Mouse (Mus musculus): ENCODE results near the gene Sgk1. TPM values are rescaled to one million over a fixed set of nuclear protein-coding genes. Genes with fewer than 3 reads are reported as not detected.
A peak's percentile ranks its signal among the peaks of the same experiment; 100 is the strongest.

Sgk1 gene
- polyA plus RNA-seq, 1 experiment from 2014 or later: 40.2 TPM

DNA sequence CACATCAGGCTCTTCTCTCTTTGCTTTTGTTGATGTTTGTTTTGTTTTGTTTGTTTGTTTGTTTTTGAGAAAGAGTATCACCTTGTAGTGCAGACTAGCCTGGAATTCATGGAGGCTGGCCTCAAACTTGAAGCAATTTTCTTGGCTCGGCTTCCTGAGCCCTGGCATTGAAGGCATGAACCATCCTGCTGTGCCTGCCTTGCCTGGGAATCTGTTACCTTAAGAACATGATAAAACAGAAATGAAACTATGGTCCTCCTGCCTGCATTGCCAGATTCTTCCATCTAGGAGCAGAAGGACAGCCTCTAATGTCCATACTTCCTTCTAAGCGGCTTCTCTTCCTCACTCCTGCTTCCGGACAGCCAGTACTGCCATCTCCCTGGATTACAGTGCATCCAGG, 17.4 kb downstream of the Sgk1 start:
- ATAC-seq (replicated peaks; ENCODE audit: insufficient number of reproducible peaks, low FRiP score, low TSS enrichment, low read depth) (no peak), DNase-seq (ENCODE audit: low spot score) (no peak)
- Histone ChIP-seq H3K4me1 (ENCODE audit: control insufficient read depth, insufficient read depth, low read length) (no peaks in the 10 kb centered on the region), H3K27ac (replicated peaks; ENCODE audit: low read depth, low read length) (no peak overlapping the region), H3K9me3 (replicated peaks; ENCODE audit: control insufficient read depth, low read length) (no peaks in the 10 kb centered on the region), H3K4me3 (ENCODE audit: low read depth, low read length) (no peak overlapping the region), H3K4me2 (ENCODE audit: low read depth, low read length) (no peak overlapping the region), H3K36me3 (replicated peaks; ENCODE audit: control insufficient read depth, insufficient read depth, low read depth, low read length) (no peaks in the 10 kb centered on the region), H3K27me3 (ENCODE audit: control insufficient read depth, insufficient read depth, low read length) (no peaks in the 10 kb centered on the region), H3K9ac (replicated peaks; ENCODE audit: low read length) (no peak overlapping the region)
- 89% methylated on average over 3 of the region's 3 CpGs for WGBS

DNA sequence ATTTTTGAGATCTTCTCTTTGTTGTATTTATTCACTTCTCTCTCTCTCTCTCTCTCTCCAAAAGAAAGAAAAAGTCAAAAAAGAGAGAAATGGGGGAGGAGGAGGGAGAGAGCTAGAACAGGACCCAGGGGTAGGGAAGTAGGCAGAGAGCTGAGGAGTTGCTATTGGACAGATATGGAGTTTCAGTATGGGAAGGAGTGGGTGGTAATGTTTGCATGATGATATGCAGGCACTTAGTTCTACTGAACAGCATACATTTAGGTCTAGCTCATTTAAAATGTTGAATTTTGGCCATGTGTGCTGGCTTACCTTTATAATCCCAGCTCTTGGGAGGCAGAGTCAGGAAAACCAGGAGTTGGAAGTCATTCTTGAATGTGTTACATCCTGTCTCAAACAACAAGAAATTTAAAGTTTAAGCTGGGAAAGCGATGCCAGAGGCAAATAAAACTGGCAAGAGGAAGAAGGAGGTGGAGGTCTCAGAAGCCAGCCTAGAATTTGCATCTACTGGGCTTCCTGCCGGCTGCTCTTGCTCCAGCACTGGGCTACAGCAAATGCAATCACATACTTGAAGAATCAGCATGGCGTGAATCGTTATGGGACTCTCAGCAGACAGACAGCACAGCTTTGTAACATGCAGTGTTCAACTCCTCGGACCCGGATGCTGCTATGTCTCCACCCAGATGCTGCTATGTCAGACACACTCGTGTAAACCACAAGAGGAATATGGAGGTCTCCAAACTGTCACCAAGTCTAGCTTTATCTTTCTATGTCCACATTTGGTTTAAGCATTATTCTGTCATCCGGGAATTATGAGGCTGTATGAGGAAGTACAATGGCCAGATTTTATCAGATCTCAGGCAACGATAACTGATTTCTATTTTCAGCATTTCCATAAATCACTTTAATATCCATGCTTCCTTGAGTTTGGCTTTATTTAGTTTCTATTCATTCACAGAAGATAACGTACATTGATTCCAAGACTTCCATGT, 20.5 kb downstream of the Sgk1 start:
- no peak for DNase-seq (ENCODE audit: low spot score)
- Histone ChIP-seq H3K4me1 (ENCODE audit: control insufficient read depth, insufficient read depth, low read length) (no peaks in the 10 kb centered on the region), H3K27me3 (ENCODE audit: control insufficient read depth, insufficient read depth, low read length) (no peaks in the 10 kb centered on the region), H3K4me3 (ENCODE audit: low read depth, low read length) (no peak overlapping the region), H3K9ac (replicated peaks; ENCODE audit: low read length) (no peak overlapping the region), H3K36me3 (replicated peaks; ENCODE audit: control insufficient read depth, insufficient read depth, low read depth, low read length) (no peaks in the 10 kb centered on the region), H3K9me3 (replicated peaks; ENCODE audit: control insufficient read depth, low read length) (no peaks in the 10 kb centered on the region), H3K4me2 (ENCODE audit: low read depth, low read length) (no peak overlapping the region), H3K27ac (replicated peaks; ENCODE audit: low read depth, low read length) (no peak overlapping the region)
- WGBS: 91% methylated on average over 10 of the region's 10 CpGs
- ATAC-seq (replicated peaks; ENCODE audit: insufficient number of reproducible peaks, low FRiP score, low TSS enrichment, low read depth): no peak

DNA sequence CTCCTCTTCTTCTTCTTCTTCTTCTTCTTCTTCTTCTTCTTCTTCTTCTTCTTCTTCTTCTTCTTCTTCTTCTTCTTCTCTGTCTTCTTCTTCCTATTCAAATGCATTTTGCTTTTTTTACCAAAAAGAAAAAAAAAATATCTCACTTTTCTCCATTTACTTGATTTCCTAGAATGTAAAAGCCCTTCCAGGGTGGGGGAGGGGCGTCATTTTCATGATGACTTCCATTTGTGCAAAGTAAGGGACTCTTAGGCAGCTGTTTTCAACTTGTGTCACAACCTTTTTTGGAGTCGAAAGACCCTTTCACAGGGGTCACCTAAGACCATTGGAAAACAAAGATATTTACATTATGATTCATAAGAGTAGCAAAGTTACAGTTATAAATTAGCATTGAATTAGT, 22.2 kb downstream of the Sgk1 start:
- DNase-seq (ENCODE audit: low spot score) (no peak), ATAC-seq (replicated peaks; ENCODE audit: insufficient number of reproducible peaks, low FRiP score, low TSS enrichment, low read depth) (no peak)
- Histone ChIP-seq H3K36me3 (replicated peaks; ENCODE audit: control insufficient read depth, insufficient read depth, low read depth, low read length) (no peaks in the 10 kb centered on the region), H3K4me2 (ENCODE audit: low read depth, low read length) (no peak overlapping the region), H3K27me3 (ENCODE audit: control insufficient read depth, insufficient read depth, low read length) (no peaks in the 10 kb centered on the region), H3K9me3 (replicated peaks; ENCODE audit: control insufficient read depth, low read length) (no peaks in the 10 kb centered on the region), H3K27ac (replicated peaks; ENCODE audit: low read depth, low read length) (no peak overlapping the region), H3K9ac (replicated peaks; ENCODE audit: low read length) (no peak overlapping the region), H3K4me1 (ENCODE audit: control insufficient read depth, insufficient read depth, low read length) (no peaks in the 10 kb centered on the region), H3K4me3 (ENCODE audit: low read depth, low read length) (no peak overlapping the region)
- WGBS: 68% methylated on average over 2 of the region's 2 CpGs

DNA sequence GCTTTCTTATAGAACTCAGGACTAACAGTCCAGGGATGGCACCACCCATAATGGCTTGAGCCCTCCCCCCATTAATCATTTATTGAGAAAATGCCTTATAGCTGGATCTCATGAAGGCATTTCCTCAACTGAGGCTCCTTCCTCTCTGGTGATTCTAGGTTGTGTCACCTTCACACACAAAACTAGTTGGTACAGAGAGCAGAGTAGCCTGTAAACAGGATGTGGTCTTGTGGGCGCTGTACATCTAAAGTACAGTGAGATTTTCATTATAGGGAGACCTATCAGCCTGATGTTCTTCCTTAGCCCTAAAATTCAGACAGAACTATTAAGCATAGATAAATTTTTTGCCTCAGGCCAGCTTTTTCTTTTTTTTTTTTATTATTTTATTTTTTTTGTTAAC, 23.6 kb downstream of the Sgk1 start:
- Histone ChIP-seq H3K9me3 (replicated peaks; ENCODE audit: control insufficient read depth, low read length) (no peaks in the 10 kb centered on the region), H3K4me2 (ENCODE audit: low read depth, low read length) (no peak overlapping the region), H3K36me3 (replicated peaks; ENCODE audit: control insufficient read depth, insufficient read depth, low read depth, low read length) (no peaks in the 10 kb centered on the region), H3K4me3 (ENCODE audit: low read depth, low read length) (no peak overlapping the region), H3K27ac (replicated peaks; ENCODE audit: low read depth, low read length) (no peak overlapping the region), H3K4me1 (ENCODE audit: control insufficient read depth, insufficient read depth, low read length) (no peaks in the 10 kb centered on the region), H3K9ac (replicated peaks; ENCODE audit: low read length) (no peak overlapping the region), H3K27me3 (ENCODE audit: control insufficient read depth, insufficient read depth, low read length) (no peaks in the 10 kb centered on the region)
- ATAC-seq (replicated peaks; ENCODE audit: insufficient number of reproducible peaks, low FRiP score, low TSS enrichment, low read depth) (no peak), DNase-seq (ENCODE audit: low spot score) (no peak)
- WGBS: 91% methylated on average over 1 of the region's 1 CpGs

DNA sequence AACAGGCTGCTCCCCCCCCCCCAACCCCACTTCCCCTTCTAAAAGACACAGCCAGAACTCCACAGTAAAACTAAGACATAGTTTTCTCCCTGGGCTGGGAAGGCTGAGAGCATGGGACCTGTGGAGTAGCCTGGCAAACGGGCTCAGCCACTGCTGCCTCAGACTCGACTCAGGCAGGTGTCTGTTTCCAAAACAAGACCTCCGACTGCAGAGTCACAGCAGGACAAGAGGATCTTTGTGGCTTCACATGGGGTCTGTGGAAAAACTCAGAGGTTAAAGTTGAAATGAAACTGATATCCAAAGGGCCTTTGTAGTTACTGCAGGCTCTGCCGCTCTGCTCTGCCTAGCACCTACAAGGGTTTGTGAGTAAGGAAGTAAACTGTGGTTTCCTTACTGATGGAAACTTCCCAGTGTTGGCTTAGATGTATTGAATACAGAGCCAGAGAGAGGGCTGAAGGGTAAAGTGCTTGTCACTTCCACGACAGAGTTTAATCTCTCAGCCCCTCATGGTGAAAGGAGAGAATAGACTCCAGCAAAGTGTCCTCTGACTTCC, 25.0 kb downstream of the Sgk1 start:
- WGBS: 5% methylated on average over 5 of the region's 5 CpGs
- Histone ChIP-seq H3K4me2 (ENCODE audit: low read depth, low read length) (no peak overlapping the region), H3K9me3 (replicated peaks; ENCODE audit: control insufficient read depth, low read length) (no peaks in the 10 kb centered on the region), H3K9ac (replicated peaks; ENCODE audit: low read length) (no peak overlapping the region), H3K4me3 (ENCODE audit: low read depth, low read length) (no peak overlapping the region), H3K27ac (replicated peaks; ENCODE audit: low read depth, low read length) (no peak overlapping the region), H3K36me3 (replicated peaks; ENCODE audit: control insufficient read depth, insufficient read depth, low read depth, low read length) (no peaks in the 10 kb centered on the region), H3K27me3 (ENCODE audit: control insufficient read depth, insufficient read depth, low read length) (no peaks in the 10 kb centered on the region), H3K4me1 (ENCODE audit: control insufficient read depth, insufficient read depth, low read length) (no peaks in the 10 kb centered on the region)
- DNase-seq (ENCODE audit: low spot score) (peak; percentile 25), ATAC-seq (replicated peaks; ENCODE audit: insufficient number of reproducible peaks, low FRiP score, low TSS enrichment, low read depth) (no peak)

DNA sequence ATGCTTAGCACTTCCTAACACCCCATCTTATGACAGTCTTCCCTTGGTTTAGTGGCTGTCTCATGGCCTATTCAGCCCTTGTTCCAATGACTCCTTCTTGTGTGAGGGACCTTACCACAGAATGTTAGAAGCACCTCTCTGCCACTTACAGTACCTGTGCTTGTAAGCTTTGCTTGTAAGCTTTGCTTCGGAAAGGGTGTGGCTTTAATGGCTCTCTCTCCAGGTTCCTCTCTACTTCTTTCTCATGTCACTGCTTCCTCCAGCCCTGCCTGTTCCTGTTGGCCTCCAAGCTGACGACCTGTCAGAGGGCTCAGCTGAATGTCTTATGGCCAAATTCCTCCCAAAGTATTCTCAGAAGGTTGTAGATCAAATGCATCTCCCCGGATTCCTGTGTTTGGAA, 25.8 kb downstream of the Sgk1 start:
- no peak overlapping the region for H3K9ac ChIP-seq (replicated peaks; ENCODE audit: low read length)
- no peaks in the 10 kb centered on the region for H3K4me1 ChIP-seq (ENCODE audit: control insufficient read depth, insufficient read depth, low read length)
- no peak overlapping the region for H3K4me2 ChIP-seq (ENCODE audit: low read depth, low read length)
- no peak for DNase-seq (ENCODE audit: low spot score)
- H3K27ac ChIP-seq (replicated peaks; ENCODE audit: low read depth, low read length): no peak overlapping the region
- no peaks in the 10 kb centered on the region for H3K9me3 ChIP-seq (replicated peaks; ENCODE audit: control insufficient read depth, low read length)
- 65% methylated on average over 3 of the region's 3 CpGs for WGBS
- no peak for ATAC-seq (replicated peaks; ENCODE audit: insufficient number of reproducible peaks, low FRiP score, low TSS enrichment, low read depth)
- no peak overlapping the region for H3K4me3 ChIP-seq (ENCODE audit: low read depth, low read length)
- no peaks in the 10 kb centered on the region for H3K27me3 ChIP-seq (ENCODE audit: control insufficient read depth, insufficient read depth, low read length)
- no peaks in the 10 kb centered on the region for H3K36me3 ChIP-seq (replicated peaks; ENCODE audit: control insufficient read depth, insufficient read depth, low read depth, low read length)

DNA sequence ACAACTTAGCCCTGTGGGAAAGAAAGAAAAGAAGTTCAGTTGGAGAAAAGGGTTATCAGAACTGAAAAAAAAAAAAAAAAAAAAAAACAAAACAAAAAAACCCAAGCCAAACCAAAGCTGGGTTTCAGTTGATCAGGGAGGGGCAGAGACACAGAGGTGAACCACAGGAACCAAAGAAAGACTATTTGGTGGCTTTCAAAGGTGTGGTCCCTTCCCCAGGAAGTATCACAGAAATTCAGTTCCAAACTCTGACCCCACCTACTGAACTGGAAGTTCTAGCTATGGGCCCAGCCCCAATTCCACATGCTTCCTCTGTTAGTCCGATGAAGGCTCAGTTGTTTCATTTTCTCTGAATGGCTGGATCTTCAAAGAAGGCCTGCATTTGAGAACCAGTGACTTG, 26.7 kb downstream of the Sgk1 start:
- Histone ChIP-seq H3K9me3 (replicated peaks; ENCODE audit: control insufficient read depth, low read length) (no peaks in the 10 kb centered on the region), H3K9ac (replicated peaks; ENCODE audit: low read length) (no peak overlapping the region)
- 89% methylated on average over 1 of the region's 1 CpGs for WGBS

DNA sequence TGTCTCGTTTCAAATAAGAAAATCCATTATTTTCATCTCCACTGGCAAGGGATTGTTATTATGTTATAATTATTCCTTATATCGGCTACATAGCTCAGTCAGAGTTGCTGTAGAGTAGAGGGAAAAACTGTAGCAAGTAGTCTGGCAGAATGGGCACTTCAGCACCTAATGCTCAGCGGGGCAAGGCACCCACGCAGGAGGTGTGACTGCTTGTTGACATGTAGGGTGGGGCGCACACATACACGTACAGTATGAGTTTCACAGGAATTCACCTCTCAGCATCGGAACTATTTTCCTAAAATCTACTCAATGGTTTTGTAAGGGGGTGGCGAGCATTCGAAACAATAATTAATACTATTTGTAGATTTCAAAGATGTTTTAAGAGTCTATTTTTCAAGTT, 28.4 kb downstream of the Sgk1 start:
- Histone ChIP-seq H3K4me3 (ENCODE audit: low read depth, low read length) (no peak overlapping the region), H3K4me1 (ENCODE audit: control insufficient read depth, insufficient read depth, low read length) (no peaks in the 10 kb centered on the region), H3K9ac (replicated peaks; ENCODE audit: low read length) (no peak overlapping the region), H3K36me3 (replicated peaks; ENCODE audit: control insufficient read depth, insufficient read depth, low read depth, low read length) (no peaks in the 10 kb centered on the region), H3K27me3 (ENCODE audit: control insufficient read depth, insufficient read depth, low read length) (no peaks in the 10 kb centered on the region), H3K4me2 (ENCODE audit: low read depth, low read length) (no peak overlapping the region), H3K27ac (replicated peaks; ENCODE audit: low read depth, low read length) (no peak overlapping the region), H3K9me3 (replicated peaks; ENCODE audit: control insufficient read depth, low read length) (no peaks in the 10 kb centered on the region)
- WGBS: 86% methylated on average over 9 of the region's 9 CpGs
- DNase-seq (ENCODE audit: low spot score) (no peak), ATAC-seq (replicated peaks; ENCODE audit: insufficient number of reproducible peaks, low FRiP score, low TSS enrichment, low read depth) (no peak)

More for the DNA sequence above, 26.7 kb downstream of the Sgk1 start:
- ATAC-seq (replicated peaks; ENCODE audit: insufficient number of reproducible peaks, low FRiP score, low TSS enrichment, low read depth) (no peak), DNase-seq (ENCODE audit: low spot score) (no peak)
- no peaks in the 10 kb centered on the region for H3K27me3 ChIP-seq (ENCODE audit: control insufficient read depth, insufficient read depth, low read length)
- H3K4me3 ChIP-seq (ENCODE audit: low read depth, low read length): no peak overlapping the region
- H3K4me2 ChIP-seq (ENCODE audit: low read depth, low read length): no peak overlapping the region
- no peak overlapping the region for H3K27ac ChIP-seq (replicated peaks; ENCODE audit: low read depth, low read length)
- H3K36me3 ChIP-seq (replicated peaks; ENCODE audit: control insufficient read depth, insufficient read depth, low read depth, low read length): no peaks in the 10 kb centered on the region
- no peaks in the 10 kb centered on the region for H3K4me1 ChIP-seq (ENCODE audit: control insufficient read depth, insufficient read depth, low read length)

Data from embryonic facial prominence, embryonic 11.5 days (tissue).